Mouse (Mus musculus) heart, adult 10 weeks (tissue): ENCODE data around the gene Olfr196. TPM values are rescaled to one million over a fixed set of nuclear protein-coding genes. Genes with fewer than 3 reads are reported as not detected.

Source experiments
- polyA plus RNA-seq: library from polyadenylated mRNA; stranded (reverse); fragments of 350-450 nt; fragmentation: Illumina TruSeq; extraction: RNeasy Lipid Tissue Mini Kit (QIAGEN cat#74804); gene quantifications from one replicate; pipeline ENCODE4 v1.2.3, GENCODE M21; 2014; ENCODE audit warnings: low read depth, low replicate concordance

The Olfr196 gene
- not detected for polyA plus RNA-seq

GRCm38 (mm10) chr16:59170354-59170753 is at the start of gene Olfr196:
TSS of gene Olfr196 (minus strand) at chr16:59170454.

GRCm38 (mm10) chr16:59219667-59220066 is 49.4 kb upstream of the Olfr196 start, which contains the start of gene Olfr199:
TSS of gene Olfr199 (minus strand) at chr16:59219767.

DNA sequence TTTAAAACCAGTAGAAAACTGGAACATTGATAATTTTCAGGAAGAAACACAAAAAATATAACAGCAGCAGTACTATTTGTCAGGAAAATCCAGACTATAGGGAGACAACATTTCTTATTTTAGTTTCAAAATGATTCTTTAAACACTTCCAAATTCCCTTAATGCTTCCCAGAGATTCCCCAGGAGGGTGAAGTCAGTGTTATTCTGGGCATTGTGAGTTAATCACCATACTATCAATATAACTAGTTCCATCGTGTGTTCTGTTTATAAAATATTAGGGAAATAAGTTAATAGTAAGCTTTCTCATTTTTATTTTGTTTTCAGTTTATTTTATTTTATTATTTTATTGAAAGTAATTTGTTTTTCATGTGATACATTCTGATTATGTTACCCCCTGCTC is 33.2 kb upstream of the Olfr196 start, which contains the start of gene Olfr198:
Gene Olfr198, minus strand, starts transcription at position 101 of the 400 bp plus-strand sequence.

GRCm38 (mm10) chr16:59146746-59147145 is 23.5 kb downstream of the Olfr196 start, which contains the start of gene Olfr195:
TSS of gene Olfr195 (plus strand) at chr16:59147046.

GRCm38 (mm10) chr16:59120969-59121368 is 49.3 kb downstream of the Olfr196 start, which contains the start of gene Olfr194:
TSS of gene Olfr194 (minus strand) at chr16:59121069.

Other genes with a start within 250 kb of the Olfr196 start
- gene Olfr181, start 241.7 kb downstream of the Olfr196 start, polyA plus RNA-seq, result not detected
- gene Olfr180, start 241.1 kb downstream of the Olfr196 start, polyA plus RNA-seq, result not detected
- not detected for gene Olfr183, start 175.1 kb downstream of the Olfr196 start, polyA plus RNA-seq
- gene Olfr186, start 140.2 kb downstream of the Olfr196 start, polyA plus RNA-seq, result not detected
- gene Olfr187, start 130.7 kb downstream of the Olfr196 start, polyA plus RNA-seq, result not detected
- gene Olfr190, start 92.4 kb downstream of the Olfr196 start, polyA plus RNA-seq, result not detected
- not detected for gene Olfr191, start 80.6 kb downstream of the Olfr196 start, polyA plus RNA-seq
- gene Olfr193, start 58.6 kb downstream of the Olfr196 start, polyA plus RNA-seq, result not detected
- gene Olfr194, start 49.4 kb downstream of the Olfr196 start, polyA plus RNA-seq, result not detected
- not detected for gene Olfr195, start 23.4 kb downstream of the Olfr196 start, polyA plus RNA-seq
- gene Olfr198, start 33.1 kb upstream of the Olfr196 start, polyA plus RNA-seq, result not detected
- not detected for gene Olfr199, start 49.3 kb upstream of the Olfr196 start, polyA plus RNA-seq
- not detected for gene Olfr201, start 102.2 kb upstream of the Olfr196 start, polyA plus RNA-seq
- gene Olfr202, start 116.3 kb upstream of the Olfr196 start, polyA plus RNA-seq, result not detected
- gene Olfr203, start 128.4 kb upstream of the Olfr196 start, polyA plus RNA-seq, result not detected
- gene Olfr204, start 147.8 kb upstream of the Olfr196 start, polyA plus RNA-seq, result not detected
- not detected for gene Olfr205, start 160.7 kb upstream of the Olfr196 start, polyA plus RNA-seq
- gene Olfr206, start 178.8 kb upstream of the Olfr196 start, polyA plus RNA-seq, result not detected
- gene Olfr209, start 193.5 kb upstream of the Olfr196 start, polyA plus RNA-seq, result not detected
- not detected for gene Gabrr3, start 236.9 kb upstream of the Olfr196 start, polyA plus RNA-seq